Mouse (Mus musculus) Patski (cell line): ENCODE measurements around the gene AI464131. TPM values are rescaled to one million over a fixed set of nuclear protein-coding genes. Genes with fewer than 3 reads are reported as not detected.

Experiments used
- ATAC-seq: fragments of 100-300 bp; one replicate; pipeline ENCODE4 v1.8.0; 2021
- CTCF ChIA-PET: fragments of 350-600 bp; sonication (Branson Sonifier 250); formaldehyde crosslinking; loops from one replicate; lab custom pipeline; 2022; ENCODE audit warnings: inconsistent platforms; lab: Charles Lee
- POLR2A ChIA-PET: fragments of 350-600 bp; sonication (Branson Sonifier 250); formaldehyde crosslinking; loops from one replicate; lab custom pipeline; 2022; ENCODE audit warnings: antibody characterized with exemption, inconsistent platforms; lab: Charles Lee
- DNase-seq: peaks from one replicate; pipeline ENCODE4 v3.0.0-alpha.2; 2011; ENCODE audit warnings: low read depth, low spot score
- H3K27me3 ChIP-seq: fragments of 371-371 bp; one replicate; pipeline ENCODE4 v1.5.1; 2021
- CTCF ChIP-seq: fragments of 100-300 bp; IDR thresholded peaks from one replicate; pipeline ENCODE4 v1.5.1; 2021
- in situ Hi-C: fragments of 300-500 bp; cut with MboI; formaldehyde crosslinking; loops from 3 replicates; pipeline ENCODE4 v1.11.1; 2018; ENCODE audit warnings: low pct_unique_long_range_greater_than_20kb, mixed read lengths
- polyA plus RNA-seq: library from polyadenylated mRNA; unstranded; gene quantifications from one replicate; pipeline ENCODE4 v1.2.3, GENCODE M21; 2021

Gene AI464131
- 6.2 TPM for polyA plus RNA-seq

DNA sequence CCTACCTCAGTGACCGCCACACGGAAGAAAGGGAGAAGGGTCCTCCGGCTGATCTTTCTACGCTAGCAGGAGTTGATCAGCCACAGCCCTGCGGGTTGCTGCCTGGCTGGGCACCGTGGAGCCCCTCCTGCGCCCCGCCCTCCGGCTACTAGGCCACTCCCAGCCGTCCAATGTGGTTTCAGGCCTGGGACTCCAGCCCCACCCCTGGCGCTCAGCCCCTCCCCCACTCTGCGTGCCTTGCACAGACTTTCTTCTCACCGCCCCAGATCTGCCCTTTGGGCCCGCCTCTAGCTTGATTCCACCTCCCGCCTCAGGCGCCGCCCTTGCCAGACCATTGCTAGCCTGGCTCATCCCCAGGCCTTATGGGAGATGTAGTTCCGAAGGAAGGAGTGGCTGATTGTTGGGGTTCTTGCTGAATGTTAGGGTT, at the start of gene AI464131:
AI464131 (minus strand) TSS at position 91 of the 427 bp plus-strand sequence.
- in situ Hi-C loops, result no loop called here
- POLR2A ChIA-PET, result interaction anchor here (0.7 kb wide), 1 partner anchor 18 kb away, joined by 7 read pairs; no protein-coding TSS in a partner anchor
- ATAC-seq, result peak; percentile 97
- TF ChIP-seq CTCF, result no peak
- H3K27me3 ChIP-seq, result no peaks in the 10 kb centered on the region
- CTCF ChIA-PET, result interaction anchor here (0.8 to 1.1 kb wide), 3 partner anchors 19 to 44 kb away, joined by 3 read pairs; no protein-coding TSS in a partner anchor
- peak; percentile 77 for DNase-seq

DNA sequence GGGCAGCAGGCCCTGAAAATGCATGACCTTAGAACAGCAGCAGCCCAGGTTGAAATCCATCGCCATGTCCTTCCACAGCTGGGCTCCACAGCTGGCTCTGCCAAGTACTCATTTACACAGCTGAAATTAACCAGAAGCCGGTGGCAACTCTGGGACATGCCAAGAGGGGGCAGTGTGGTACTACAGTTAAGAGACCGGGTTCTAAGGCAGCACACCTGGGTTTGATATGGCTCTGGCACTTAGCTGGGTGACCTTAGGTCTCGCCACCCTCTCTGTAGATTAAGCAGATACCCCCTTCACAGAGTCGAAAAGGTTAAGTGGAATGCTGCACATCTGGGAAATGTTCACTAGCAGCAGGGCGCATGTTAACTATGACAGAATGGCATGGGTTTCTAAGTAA, 49.7 kb upstream of the AI464131 start:
- peak; percentile 83 for TF ChIP-seq CTCF
- no peak for DNase-seq
- no peak for ATAC-seq
- ChIA-PET POLR2A (no interaction called here), CTCF (interaction anchor here (0.9 to 3.4 kb wide), 16 partner anchors 11 to 155 kb away, joined by 3 to 19 read pairs (median 4); no protein-coding TSS in a partner anchor)
- H3K27me3 ChIP-seq, result no peaks in the 10 kb centered on the region
- in situ Hi-C loops, result loop anchor here (5.0 kb wide), 2 partner anchors 100 to 155 kb away; no protein-coding TSS in a partner anchor

DNA sequence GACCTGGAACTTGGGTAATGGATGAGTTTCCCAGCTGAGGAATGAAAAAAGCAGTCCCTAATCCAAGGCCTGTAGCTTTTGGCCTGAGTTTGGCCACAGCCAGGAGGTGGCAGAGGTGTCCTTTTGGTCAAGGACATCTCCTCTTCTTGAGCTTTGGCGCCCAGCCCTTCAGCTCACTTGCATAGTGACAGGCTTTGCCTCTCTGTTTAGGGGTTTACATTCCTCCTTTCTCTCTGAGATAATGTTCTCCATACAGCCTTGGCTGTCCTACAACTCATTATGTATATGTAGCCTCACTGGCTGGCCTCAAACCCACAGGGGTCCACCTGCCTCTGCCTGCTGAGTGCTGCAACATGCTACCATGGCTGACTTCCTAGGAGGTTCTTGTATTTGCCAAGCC, 44.2 kb upstream of the AI464131 start:
- ChIA-PET CTCF (interaction anchor here (0.8 to 1.5 kb wide), 6 partner anchors 10 to 103 kb away, joined by 3 read pairs; partner anchors contain the start of gene AI464131), POLR2A (no interaction called here)
- in situ Hi-C loops, result no loop called here
- ATAC-seq, result no peak
- no peak for DNase-seq
- no peak for TF ChIP-seq CTCF
- no peaks in the 10 kb centered on the region for H3K27me3 ChIP-seq

DNA sequence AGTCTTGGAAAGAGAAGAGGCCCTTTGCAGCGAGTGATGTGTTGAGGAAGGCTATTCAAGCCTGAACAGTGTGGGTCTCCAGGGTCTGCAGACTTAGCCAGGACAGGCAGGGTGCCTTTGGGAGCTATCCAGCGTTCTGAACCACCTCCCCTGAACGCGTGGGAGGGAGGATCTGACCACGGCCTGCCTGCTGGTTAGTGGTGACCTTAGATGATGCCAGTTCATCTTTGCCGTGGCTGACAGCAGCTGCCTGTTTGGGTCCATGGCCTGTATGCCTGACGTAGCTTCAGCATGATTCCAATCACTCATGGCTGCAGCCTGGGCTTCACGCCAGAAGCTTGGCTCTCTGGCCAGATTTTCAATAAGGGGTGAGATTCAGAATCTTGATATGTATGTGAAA, 43.1 kb upstream of the AI464131 start:
- in situ Hi-C loops, result no loop called here
- CTCF ChIA-PET, result interaction anchor here (1.1 to 1.5 kb wide), 4 partner anchors 8 to 16 kb away, joined by 3 to 4 read pairs (median 3); no protein-coding TSS in a partner anchor
- no peak for TF ChIP-seq CTCF
- ATAC-seq (no peak), DNase-seq (no peak)
- no peaks in the 10 kb centered on the region for H3K27me3 ChIP-seq
- POLR2A ChIA-PET, result interaction anchor here (1.0 kb wide), 2 partner anchors 10 to 72 kb away, joined by 3 read pairs; no protein-coding TSS in a partner anchor

DNA sequence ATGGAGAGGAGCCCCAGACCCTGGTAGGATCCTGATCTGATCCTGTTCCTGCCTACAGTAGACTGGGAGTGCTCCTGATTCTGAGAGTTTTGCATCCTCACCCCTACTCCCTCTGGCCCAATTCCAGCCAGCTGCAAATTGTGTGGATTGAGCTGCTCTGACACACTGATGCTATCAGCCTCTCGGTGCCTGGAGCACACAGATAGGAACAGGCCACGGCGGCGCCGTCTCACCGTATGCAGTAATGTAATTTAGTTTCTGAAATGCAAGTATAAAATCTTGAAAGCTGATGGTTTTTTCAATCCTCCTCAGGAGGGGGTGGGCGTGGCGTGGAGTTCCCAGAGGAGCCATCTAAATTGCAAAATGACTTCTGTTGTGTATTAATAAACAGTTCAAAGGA, 39.3 kb upstream of the AI464131 start:
- ATAC-seq (no peak), DNase-seq (no peak)
- in situ Hi-C loops, result no loop called here
- TF ChIP-seq CTCF, result no peak
- H3K27me3 ChIP-seq, result no peaks in the 10 kb centered on the region
- ChIA-PET CTCF (interaction anchor here (1.3 to 1.5 kb wide), 2 partner anchors 10 to 18 kb away, joined by 3 to 6 read pairs; no protein-coding TSS in a partner anchor), POLR2A (no interaction called here)

DNA sequence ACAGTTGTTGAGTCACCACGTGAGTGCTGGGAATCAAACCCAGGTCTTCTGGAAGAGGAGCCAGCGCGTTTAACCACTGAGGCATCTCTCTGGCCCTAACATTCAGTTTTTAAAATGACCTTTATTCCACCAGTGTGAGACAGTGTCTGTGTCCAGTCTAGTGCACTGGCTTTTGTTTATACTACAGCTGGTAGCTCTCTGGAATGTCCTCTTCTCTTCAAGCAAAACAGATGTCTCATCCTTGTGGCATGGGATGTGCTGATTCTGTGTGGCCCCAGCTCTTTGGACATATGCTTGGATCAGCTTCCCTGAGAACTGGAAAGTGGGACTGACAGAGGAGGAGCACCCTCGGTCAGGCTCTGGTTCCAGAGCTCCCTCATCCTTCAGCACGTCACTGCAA, 32.0 kb upstream of the AI464131 start:
- H3K27me3 ChIP-seq, result no peaks in the 10 kb centered on the region
- ATAC-seq, result peak; percentile 94
- ChIA-PET CTCF (interaction anchor here (1.1 to 1.5 kb wide), 2 partner anchors 18 to 81 kb away, joined by 3 to 5 read pairs; no protein-coding TSS in a partner anchor), POLR2A (no interaction called here)
- peak; percentile 61 for DNase-seq
- TF ChIP-seq CTCF, result no peak
- in situ Hi-C loops, result no loop called here

DNA sequence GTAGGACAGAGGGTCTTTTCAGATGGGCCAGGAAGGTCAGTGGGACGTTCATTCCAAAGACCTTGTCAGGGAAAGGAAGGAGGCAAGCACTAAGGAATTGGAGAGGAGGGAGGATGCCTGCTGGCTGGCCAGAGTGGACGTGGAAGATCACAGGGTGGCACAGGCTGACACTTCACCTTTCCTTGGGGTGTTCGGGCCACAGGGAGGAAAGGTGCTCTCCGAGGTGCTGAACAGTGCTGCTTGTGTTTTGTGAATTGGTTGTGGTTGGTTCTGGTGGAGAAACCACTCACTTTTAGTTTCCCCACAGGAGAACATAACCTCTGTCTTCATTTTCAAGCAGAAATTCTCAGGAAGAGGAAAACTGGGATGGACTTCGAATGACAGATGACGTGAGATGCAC, 29.5 kb upstream of the AI464131 start:
- ATAC-seq, result no peak
- CTCF ChIA-PET, result no interaction called here
- no peak for TF ChIP-seq CTCF
- no peaks in the 10 kb centered on the region for H3K27me3 ChIP-seq
- in situ Hi-C loops, result no loop called here
- POLR2A ChIA-PET, result no interaction called here
- no peak for DNase-seq

DNA sequence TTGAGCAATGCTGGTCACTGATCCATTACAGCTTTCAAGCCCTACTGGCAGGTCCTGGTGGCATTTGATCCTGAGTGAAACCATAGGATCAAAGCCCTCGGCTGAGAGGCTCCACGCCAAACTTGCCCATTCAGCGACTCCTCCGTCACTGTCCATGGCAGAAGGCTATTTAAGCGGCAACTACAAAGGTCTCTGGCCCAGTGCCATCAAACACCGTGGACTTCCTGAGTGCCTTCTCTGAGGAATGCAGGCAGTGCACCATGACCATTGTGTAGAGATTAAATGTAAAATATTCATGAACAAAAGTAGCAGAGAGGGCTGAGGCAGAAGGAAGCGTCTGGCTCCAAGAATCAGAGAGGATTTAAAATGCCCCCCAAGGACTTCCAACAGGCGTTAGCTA, 25.1 kb upstream of the AI464131 start:
- in situ Hi-C loops, result loop anchor here (5.0 kb wide), 1 partner anchor 84 kb away; no protein-coding TSS in a partner anchor
- ATAC-seq, result peak; percentile 81
- TF ChIP-seq CTCF, result no peak
- ChIA-PET CTCF (interaction anchor here (1.1 to 2.7 kb wide), 2 partner anchors 59 to 180 kb away, joined by 3 to 10 read pairs; no protein-coding TSS in a partner anchor), POLR2A (no interaction called here)
- peak; percentile 84 for DNase-seq
- H3K27me3 ChIP-seq, result no peaks in the 10 kb centered on the region

DNA sequence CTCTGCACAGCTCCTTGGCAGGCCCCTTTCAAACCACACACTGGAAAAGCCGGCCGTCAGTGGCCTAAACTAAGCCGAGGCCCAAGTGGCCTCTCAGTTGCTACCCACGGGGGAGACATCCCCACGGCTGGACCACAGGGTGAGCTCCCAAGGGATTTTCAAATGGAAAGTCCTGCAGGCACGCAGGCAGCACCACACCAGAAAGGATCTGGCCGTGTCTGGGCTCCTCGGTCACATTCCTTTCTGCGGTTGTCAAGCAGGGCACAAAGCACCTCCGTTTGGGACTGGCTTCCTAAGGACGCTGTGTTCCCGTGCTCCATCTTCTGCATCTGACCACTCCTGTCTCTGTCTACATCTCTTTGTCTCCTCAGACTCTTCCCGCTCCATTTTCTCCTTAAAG, 24.2 kb upstream of the AI464131 start:
- no peaks in the 10 kb centered on the region for H3K27me3 ChIP-seq
- in situ Hi-C loops, result loop anchor here (5.0 kb wide), 1 partner anchor 85 kb away; no protein-coding TSS in a partner anchor
- no peak for DNase-seq
- CTCF ChIA-PET, result interaction anchor here (1.1 to 2.7 kb wide), 2 partner anchors 59 to 181 kb away, joined by 3 to 10 read pairs; no protein-coding TSS in a partner anchor
- TF ChIP-seq CTCF, result no peak
- POLR2A ChIA-PET, result no interaction called here
- ATAC-seq, result no peak

DNA sequence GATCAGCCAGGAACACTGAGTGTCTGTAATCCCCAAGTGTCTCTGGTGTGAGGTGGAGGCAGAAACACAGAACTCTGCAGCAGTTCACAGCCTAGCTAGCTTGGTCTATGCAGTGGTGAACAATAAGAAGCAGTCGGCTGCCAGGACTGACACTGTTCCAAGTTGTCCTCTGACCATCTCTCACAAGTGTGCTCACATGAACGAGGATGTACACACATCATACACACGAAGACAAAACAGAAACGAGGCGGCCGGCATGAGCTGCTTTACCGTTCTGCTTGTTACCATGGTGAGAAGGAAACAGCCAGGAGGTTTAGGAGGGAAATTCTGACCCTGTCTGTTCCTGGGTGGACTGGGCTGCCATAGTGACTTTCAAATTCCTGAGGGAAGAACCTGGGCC, 23.7 kb upstream of the AI464131 start:
- ChIA-PET CTCF (interaction anchor here (2.7 kb wide), 1 partner anchor 58 kb away, joined by 10 read pairs; no protein-coding TSS in a partner anchor), POLR2A (no interaction called here)
- in situ Hi-C loops, result loop anchor here (5.0 kb wide), 1 partner anchor 86 kb away; no protein-coding TSS in a partner anchor
- no peak for ATAC-seq
- no peaks in the 10 kb centered on the region for H3K27me3 ChIP-seq
- no peak for TF ChIP-seq CTCF
- DNase-seq, result no peak

DNA sequence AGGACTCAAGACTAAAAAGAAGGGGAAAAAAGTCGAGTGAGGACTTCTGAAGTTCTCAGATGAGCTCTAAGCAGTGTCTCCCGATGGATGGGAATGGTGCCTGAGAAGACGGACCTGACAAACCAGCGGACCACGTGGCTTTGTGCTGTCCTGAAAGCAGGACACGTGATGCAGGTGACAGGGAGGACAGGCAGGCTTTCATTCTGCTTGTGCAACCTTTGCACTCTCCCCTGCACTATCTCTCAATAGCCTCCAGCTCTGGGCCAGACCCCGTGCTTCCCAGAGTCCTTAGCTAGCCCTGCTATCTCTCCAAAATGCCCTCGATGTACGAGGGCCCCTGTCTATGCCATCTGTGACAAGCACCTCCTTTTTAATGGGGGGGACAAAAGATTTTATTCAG, 22.0 kb upstream of the AI464131 start:
- no peaks in the 10 kb centered on the region for H3K27me3 ChIP-seq
- ATAC-seq (no peak), DNase-seq (no peak)
- in situ Hi-C loops, result loop anchor here (5.0 kb wide), 1 partner anchor 87 kb away; no protein-coding TSS in a partner anchor
- POLR2A ChIA-PET, result no interaction called here
- no peak for TF ChIP-seq CTCF
- CTCF ChIA-PET, result interaction anchor here (1.0 to 1.5 kb wide), 2 partner anchors 56 to 128 kb away, joined by 3 to 5 read pairs; no protein-coding TSS in a partner anchor
